Mouse (Mus musculus): ENCODE measurements at regions not wholly inside any gene's neighbourhood (a gene's known extent, or its start where the extent isn't known, plus 50 kb on each side); places are given as distances from the start of the nearest gene placed in this dataset.

DNA sequence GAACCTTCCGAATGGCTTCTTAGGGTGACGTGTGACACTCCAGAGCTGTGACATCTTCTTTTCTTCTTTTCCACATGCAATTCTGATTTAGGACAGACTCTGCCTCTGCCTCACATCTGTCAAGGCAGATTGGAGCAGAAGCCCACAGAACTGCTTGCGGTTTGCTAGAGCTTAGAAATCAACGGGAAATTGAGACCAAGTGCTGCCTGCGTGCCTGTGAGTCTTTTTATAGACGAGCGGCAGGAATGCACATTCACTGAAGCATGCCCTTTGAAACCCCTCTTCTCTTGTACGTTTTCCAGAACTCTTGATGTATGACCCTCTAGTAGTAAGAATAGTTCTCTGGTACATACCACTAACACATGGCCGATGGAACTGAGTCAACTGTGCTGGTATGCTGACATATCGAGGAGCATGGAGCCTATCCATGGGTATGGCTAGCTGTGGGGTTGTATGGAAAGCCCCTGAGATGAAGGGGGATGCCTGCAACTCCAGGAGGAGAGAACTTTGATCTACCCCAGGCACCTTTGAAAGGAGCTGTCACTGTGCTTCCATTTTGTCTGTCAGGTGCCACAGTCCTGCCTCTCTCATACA, 552.2 kb upstream of the Adamts16 start:
- 31% methylated on average over 10 of the region's 10 CpGs for WGBS
- TF ChIP-seq EP300 (IDR thresholded peaks at IDR 0.05; ENCODE audit: low read depth): no peak
- TF ChIP-seq CTCF (IDR thresholded peaks at IDR 0.05; ENCODE audit: low read depth): no peak
- no peaks in the 10 kb centered on the region for H3K9me3 ChIP-seq (replicated peaks; ENCODE audit: control insufficient read depth, low read length)
- H3K36me3 ChIP-seq (replicated peaks; ENCODE audit: control insufficient read depth, insufficient read depth, low read length): no peaks in the 10 kb centered on the region
- peak; percentile 14; the same call in 1 of the 2 replicates for ATAC-seq (ENCODE audit: insufficient read depth, low read depth)
- no peak overlapping the region for H3K9ac ChIP-seq (replicated peaks; ENCODE audit: low read depth, low read length)
- no peak overlapping the region for H3K27ac ChIP-seq (ENCODE audit: low read depth)
- peak; percentile 18 for DNase-seq (ENCODE audit: low spot score)
- no peaks in the 10 kb centered on the region for H3K27me3 ChIP-seq (ENCODE audit: control insufficient read depth, insufficient read depth, low read length)
- no peaks in the 10 kb centered on the region for H3K4me1 ChIP-seq (ENCODE audit: control insufficient read depth, insufficient read depth)
- 0 out of 2 replicates have a peak overlapping the region, but pooled peaks have one; percentile 18 for H3K4me2 ChIP-seq (ENCODE audit: low read depth, low read length)
- no peak overlapping the region for H3K4me3 ChIP-seq (ENCODE audit: low read depth, low read length)

DNA sequence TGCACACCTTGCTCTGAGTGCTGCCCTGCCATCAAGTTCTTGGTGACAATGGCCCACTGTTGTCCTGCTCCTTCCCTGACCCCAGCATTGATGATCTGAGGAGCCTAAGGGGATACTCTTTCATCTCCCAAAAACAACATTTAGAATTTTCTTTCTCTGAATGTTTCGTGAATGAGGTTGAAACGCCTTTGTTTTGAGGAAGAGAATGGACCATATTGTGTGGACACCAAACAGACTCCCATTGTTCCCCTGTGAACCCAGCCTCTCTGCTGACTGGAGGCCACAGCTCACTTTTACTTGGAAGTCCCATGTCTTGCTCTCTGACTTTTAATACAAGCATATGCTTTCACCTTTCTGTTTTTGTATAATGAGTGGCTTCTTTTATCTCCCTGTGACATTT, 537.0 kb upstream of the Adamts16 start:
- Histone ChIP-seq H3K4me1 (ENCODE audit: control insufficient read depth, insufficient read depth) (peaks cover 16% of the 10 kb centered on the region), H3K36me3 (replicated peaks; ENCODE audit: control insufficient read depth, insufficient read depth, low read length) (no peaks in the 10 kb centered on the region), H3K9me3 (replicated peaks; ENCODE audit: control insufficient read depth, low read length) (no peaks in the 10 kb centered on the region), H3K9ac (replicated peaks; ENCODE audit: low read depth, low read length) (no peak overlapping the region), H3K4me2 (ENCODE audit: low read depth, low read length) (no peak overlapping the region), H3K4me3 (ENCODE audit: low read depth, low read length) (no peak overlapping the region), H3K27me3 (ENCODE audit: control insufficient read depth, insufficient read depth, low read length) (no peaks in the 10 kb centered on the region), H3K27ac (ENCODE audit: low read depth) (no peak overlapping the region)
- TF ChIP-seq CTCF (IDR thresholded peaks at IDR 0.05; ENCODE audit: low read depth): no peak
- no peak for TF ChIP-seq EP300 (IDR thresholded peaks at IDR 0.05; ENCODE audit: low read depth)
- ATAC-seq (ENCODE audit: insufficient read depth, low read depth) (no peak), DNase-seq (ENCODE audit: low spot score) (no peak)
- WGBS: 81% methylated on average over 2 of the region's 2 CpGs

DNA sequence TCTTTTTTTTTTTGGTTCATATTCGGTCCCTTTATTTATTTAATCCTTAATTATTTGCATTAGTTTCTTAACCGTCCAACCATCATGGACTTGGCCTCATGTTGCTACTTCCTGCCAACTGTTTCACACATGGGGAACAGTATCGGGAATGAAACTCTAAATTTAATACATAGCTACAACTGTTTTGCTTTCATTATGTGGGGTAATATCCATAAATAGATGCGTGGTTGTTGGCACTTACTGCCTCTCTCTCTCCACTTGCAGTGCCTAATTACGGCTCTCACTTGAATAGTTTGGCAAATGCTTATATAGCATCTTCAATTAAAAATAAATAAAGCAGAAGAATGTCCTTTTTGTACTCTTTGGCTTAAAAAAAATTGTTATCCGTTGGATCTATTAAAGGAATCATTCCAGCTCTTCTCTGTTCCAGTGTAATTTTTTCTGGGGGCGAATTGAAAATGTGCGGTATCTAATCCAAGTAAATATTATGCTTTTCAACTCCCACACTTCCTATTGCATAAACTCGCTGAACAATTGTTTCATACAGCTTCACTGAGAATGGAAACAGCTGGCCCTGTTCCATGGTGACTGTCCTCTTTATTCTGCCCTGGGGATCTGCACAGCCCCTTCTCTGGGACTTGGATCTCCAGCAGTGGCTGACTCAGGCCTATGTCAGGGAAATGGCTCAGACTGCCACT, 534.4 kb upstream of the Adamts16 start:
- peak; percentile 78 for ATAC-seq (ENCODE audit: insufficient read depth, low read depth)
- Histone ChIP-seq H3K4me2 (ENCODE audit: low read depth, low read length) (peak overlapping the region; percentile 37), H3K36me3 (replicated peaks; ENCODE audit: control insufficient read depth, insufficient read depth, low read length) (no peaks in the 10 kb centered on the region), H3K27me3 (ENCODE audit: control insufficient read depth, insufficient read depth, low read length) (no peaks in the 10 kb centered on the region), H3K9ac (replicated peaks; ENCODE audit: low read depth, low read length) (no peak overlapping the region), H3K9me3 (replicated peaks; ENCODE audit: control insufficient read depth, low read length) (no peaks in the 10 kb centered on the region), H3K4me3 (ENCODE audit: low read depth, low read length) (no peak overlapping the region), H3K4me1 (ENCODE audit: control insufficient read depth, insufficient read depth) (peaks cover 16% of the 10 kb centered on the region), H3K27ac (ENCODE audit: low read depth) (peak overlapping the region; percentile 66)
- TF ChIP-seq EP300 (IDR thresholded peaks at IDR 0.05; ENCODE audit: low read depth): no peak
- peak; percentile 70 for DNase-seq (ENCODE audit: low spot score)
- WGBS: 28% methylated on average over 9 of the region's 9 CpGs

DNA sequence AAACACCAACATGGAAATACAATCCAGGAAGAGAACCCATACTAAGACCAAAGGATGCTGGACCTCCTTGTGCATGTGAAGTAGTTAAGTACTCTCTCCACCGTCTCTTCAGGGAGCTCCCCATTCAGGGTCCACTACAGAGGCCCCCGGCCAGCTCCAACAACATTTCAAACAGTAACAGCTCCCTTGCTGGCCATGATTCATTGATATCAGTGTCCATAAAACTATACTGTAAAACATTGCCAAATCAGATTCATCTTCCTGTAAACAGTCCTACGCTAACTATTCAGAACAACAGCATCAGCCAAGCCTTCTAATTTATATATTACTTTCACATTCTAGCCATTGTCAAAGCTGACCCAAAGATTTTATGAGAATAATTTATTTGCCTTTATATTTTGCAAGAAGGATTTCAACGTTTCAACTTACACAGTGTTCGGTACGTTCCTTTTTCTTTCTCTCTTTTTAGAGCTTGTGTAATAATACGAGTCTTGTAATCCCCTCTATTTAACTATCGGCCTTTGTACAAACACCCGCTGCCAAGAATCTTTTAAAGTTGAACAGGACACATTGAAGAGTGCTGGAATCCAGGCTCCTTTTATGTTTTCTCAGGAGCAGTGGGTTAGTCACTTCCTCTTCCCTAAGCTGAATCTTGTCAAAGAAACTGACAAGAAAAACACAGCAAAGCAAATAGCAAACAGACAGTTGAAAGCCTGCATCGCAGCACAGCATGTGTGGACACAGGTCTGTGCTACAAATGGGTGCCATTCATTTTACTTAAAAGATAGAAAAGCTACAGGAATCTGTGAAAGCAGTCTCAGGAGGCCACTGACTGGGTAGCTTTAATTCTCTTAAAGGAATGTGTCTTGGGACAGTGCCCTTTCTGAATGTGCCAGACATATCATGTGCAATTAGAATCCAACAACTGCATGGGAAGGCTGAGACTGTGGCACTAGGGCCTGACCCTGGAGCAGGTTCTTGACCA, 531.4 kb upstream of the Adamts16 start:
- peak; percentile 37 for DNase-seq (ENCODE audit: low spot score)
- Histone ChIP-seq H3K4me3 (ENCODE audit: low read depth, low read length) (no peak overlapping the region), H3K36me3 (replicated peaks; ENCODE audit: control insufficient read depth, insufficient read depth, low read length) (no peaks in the 10 kb centered on the region), H3K4me1 (ENCODE audit: control insufficient read depth, insufficient read depth) (peaks cover 16% of the 10 kb centered on the region), H3K9me3 (replicated peaks; ENCODE audit: control insufficient read depth, low read length) (no peaks in the 10 kb centered on the region), H3K4me2 (ENCODE audit: low read depth, low read length) (no peak overlapping the region), H3K27me3 (ENCODE audit: control insufficient read depth, insufficient read depth, low read length) (no peaks in the 10 kb centered on the region), H3K27ac (ENCODE audit: low read depth) (no peak overlapping the region), H3K9ac (replicated peaks; ENCODE audit: low read depth, low read length) (no peak overlapping the region)
- ATAC-seq (ENCODE audit: insufficient read depth, low read depth): no peak; the same call in 1 of the 2 replicates
- no peak for TF ChIP-seq CTCF (IDR thresholded peaks at IDR 0.05; ENCODE audit: low read depth)
- no peak for TF ChIP-seq EP300 (IDR thresholded peaks at IDR 0.05; ENCODE audit: low read depth)
- WGBS: 48% methylated on average over 10 of the region's 10 CpGs

DNA sequence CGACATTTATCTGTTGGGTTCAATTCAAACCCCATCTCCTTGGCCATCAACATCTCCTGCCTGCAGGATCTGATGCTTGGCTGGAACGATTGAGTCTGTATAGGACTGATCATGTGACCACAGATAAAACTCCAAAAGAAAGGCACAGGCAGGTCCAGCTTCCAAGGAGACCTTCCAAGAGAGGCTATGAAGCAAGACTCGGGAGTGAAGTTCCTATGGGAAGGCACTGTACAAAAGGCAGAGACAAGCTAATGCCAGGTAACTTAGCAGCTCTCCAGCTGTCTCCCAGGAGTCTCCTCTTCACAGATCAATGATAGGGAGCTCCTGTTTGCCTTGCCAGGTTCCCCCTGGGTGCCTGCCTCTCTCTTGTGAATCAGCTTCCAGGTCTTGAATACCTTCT, 528.2 kb upstream of the Adamts16 start:
- Histone ChIP-seq H3K4me3 (ENCODE audit: low read depth, low read length) (no peak overlapping the region), H3K27me3 (ENCODE audit: control insufficient read depth, insufficient read depth, low read length) (no peaks in the 10 kb centered on the region), H3K36me3 (replicated peaks; ENCODE audit: control insufficient read depth, insufficient read depth, low read length) (no peaks in the 10 kb centered on the region), H3K9me3 (replicated peaks; ENCODE audit: control insufficient read depth, low read length) (no peaks in the 10 kb centered on the region), H3K27ac (ENCODE audit: low read depth) (no peak overlapping the region), H3K9ac (replicated peaks; ENCODE audit: low read depth, low read length) (no peak overlapping the region), H3K4me1 (ENCODE audit: control insufficient read depth, insufficient read depth) (no peaks in the 10 kb centered on the region), H3K4me2 (ENCODE audit: low read depth, low read length) (no peak overlapping the region)
- TF ChIP-seq CTCF (IDR thresholded peaks at IDR 0.05; ENCODE audit: low read depth) (no peak), EP300 (IDR thresholded peaks at IDR 0.05; ENCODE audit: low read depth) (no peak)
- ATAC-seq (ENCODE audit: insufficient read depth, low read depth) (no peak), DNase-seq (ENCODE audit: low spot score) (no peak)
- 69% methylated on average over 3 of the region's 3 CpGs for WGBS
